Mouse (Mus musculus) liver (tissue): ENCODE results near the gene Etnk2.

Source experiments
- DNase-seq: peaks from one replicate; pipeline ENCODE4 v3.0.0-alpha.2; 2020; ENCODE audit warnings: mixed read lengths

Etnk2 gene

GRCm38 (mm10) chr1:133353371-133353809 is 10.0 kb upstream of the Etnk2 start:
- DNase-seq, result peak; percentile 58

- DNase-seq, result no peak
Measured at GRCm38 (mm10) chr1:133355469-133355868, 7.9 kb upstream of the Etnk2 start.

- DNase-seq, result no peak
Measured at GRCm38 (mm10) chr1:133355912-133356311, 7.5 kb upstream of the Etnk2 start.

GRCm38 (mm10) chr1:133356330-133356729 is 7.0 kb upstream of the Etnk2 start:
- no peak for DNase-seq

GRCm38 (mm10) chr1:133361006-133361405 is 2.4 kb upstream of the Etnk2 start:
- DNase-seq, result no peak

GRCm38 (mm10) chr1:133362103-133362502 is 1.3 kb upstream of the Etnk2 start:
- DNase-seq, result no peak

GRCm38 (mm10) chr1:133364022-133364630 is 754 bp downstream of the Etnk2 start:
- DNase-seq, result no peak

GRCm38 (mm10) chr1:133364890-133365289 is 1.5 kb downstream of the Etnk2 start:
- no peak for DNase-seq

- no peak for DNase-seq
Measured at GRCm38 (mm10) chr1:133366951-133367605, 3.7 kb downstream of the Etnk2 start.

- no peak for DNase-seq
Measured at GRCm38 (mm10) chr1:133367606-133368488, 4.5 kb downstream of the Etnk2 start.

- DNase-seq, result no peak
Measured at GRCm38 (mm10) chr1:133368644-133369043, 5.3 kb downstream of the Etnk2 start.

GRCm38 (mm10) chr1:133370352-133370751 is 7.0 kb downstream of the Etnk2 start:
- no peak for DNase-seq

GRCm38 (mm10) chr1:133371431-133371830 is 8.1 kb downstream of the Etnk2 start:
- DNase-seq, result no peak

GRCm38 (mm10) chr1:133372113-133372512 is 8.7 kb downstream of the Etnk2 start:
- DNase-seq, result peak; percentile 42

GRCm38 (mm10) chr1:133375696-133376346 is 12.4 kb downstream of the Etnk2 start:
- no peak for DNase-seq

- no peak for DNase-seq
Measured at GRCm38 (mm10) chr1:133377547-133377946, 14.2 kb downstream of the Etnk2 start.

- no peak for DNase-seq
Measured at GRCm38 (mm10) chr1:133379254-133379985, 16.0 kb downstream of the Etnk2 start.

- no peak for DNase-seq
Measured at GRCm38 (mm10) chr1:133379986-133380320, 16.6 kb downstream of the Etnk2 start.

- no peak for DNase-seq
Measured at GRCm38 (mm10) chr1:133380347-133381065, 17.1 kb downstream of the Etnk2 start.

- DNase-seq, result peak; percentile 78
Measured at GRCm38 (mm10) chr1:133382008-133382407, 18.6 kb downstream of the Etnk2 start.

- DNase-seq, result no peak
Measured at GRCm38 (mm10) chr1:133382552-133383155, 19.3 kb downstream of the Etnk2 start.
